Mouse (Mus musculus) thymus, adult 2 months (tissue): ENCODE results near the gene Hmmr.

ENCODE experiments used
- CTCF ChIP-seq: fragments of 200-500 bp; IDR thresholded peaks from 2 replicates; pipeline ENCODE4 v1.5.1; 2012; ENCODE audit warnings: mild to moderate bottlenecking, control low read depth, low read length, moderate library complexity, borderline replicate concordance; ENCODE audit not compliant: control insufficient read depth, poor library complexity, insufficient read depth; ENCODE audit errors: extremely low read depth
- POLR2A ChIP-seq: fragments of 200-500 bp; IDR thresholded peaks from 2 replicates; pipeline ENCODE4 v1.6.1; 2012; ENCODE audit warnings: mild to moderate bottlenecking, low read length, control low read depth, moderate library complexity; ENCODE audit not compliant: control insufficient read depth, poor library complexity, insufficient read depth; ENCODE audit errors: extremely low read depth

- TF ChIP-seq CTCF (no peak), POLR2A (no peak)
Measured at GRCm38 (mm10) chr11:40764690-40765089, 31.5 kb upstream of the Hmmr start.
